Mouse (Mus musculus) embryonic facial prominence, embryonic 14.5 days (tissue): ENCODE data around the gene Znhit2. TPM values are rescaled to one million over a fixed set of nuclear protein-coding genes. Genes with fewer than 3 reads are reported as not detected.

Experiments used
- ATAC-seq: fragments of 200-750 bp; cut with Nextera tagmentation; 2 replicates; pipeline ENCODE4 v1.8.0; 2017; ENCODE audit warnings: low read depth, moderate number of reproducible peaks, moderate TSS enrichment
- DNase-seq: peaks from one replicate; pipeline ENCODE4 v3.0.0-alpha.2; 2015; ENCODE audit warnings: low spot score
- H3K27ac ChIP-seq: fragments of 300-500 bp; sonication (generic); replicated peaks from 2 replicates; pipeline ENCODE4 v1.5.1; 2014; ENCODE audit warnings: low read depth, mild to moderate bottlenecking, low read length, moderate library complexity
- H3K27me3 ChIP-seq: fragments of 300-500 bp; sonication (generic); replicated peaks from 2 replicates; pipeline ENCODE4 v1.6.1; 2014; ENCODE audit warnings: low read length; ENCODE audit not compliant: control insufficient read depth, insufficient read depth
- H3K36me3 ChIP-seq: fragments of 300-500 bp; sonication (generic); 2 replicates; pipeline ENCODE4 v1.6.1; 2014; ENCODE audit warnings: low read length, mixed read lengths; ENCODE audit not compliant: control insufficient read depth, insufficient read depth
- H3K4me1 ChIP-seq: fragments of 300-500 bp; sonication (generic); 2 replicates; pipeline ENCODE4 v1.6.1; 2014; ENCODE audit warnings: antibody characterized with exemption, low read length; ENCODE audit not compliant: control insufficient read depth, insufficient read depth
- H3K4me2 ChIP-seq: fragments of 300-500 bp; sonication (generic); 2 replicates; pipeline ENCODE4 v1.6.1; 2014; ENCODE audit warnings: low read depth, mild to moderate bottlenecking, low read length, moderate library complexity, mixed read lengths
- H3K4me3 ChIP-seq: fragments of 300-500 bp; sonication (generic); 2 replicates; pipeline ENCODE4 v1.5.1; 2014; ENCODE audit warnings: low read depth, mild to moderate bottlenecking, low read length
- H3K9ac ChIP-seq: fragments of 300-500 bp; sonication (generic); 2 replicates; pipeline ENCODE4 v1.6.1; 2014; ENCODE audit warnings: low read depth, mild to moderate bottlenecking, low read length, moderate library complexity, mixed read lengths
- H3K9me3 ChIP-seq: fragments of 300-500 bp; sonication (generic); 2 replicates; pipeline ENCODE4 v1.6.1; 2016; ENCODE audit warnings: low read length; ENCODE audit not compliant: control insufficient read depth
- WGBS: fragments of 180-500 bp; shearing (Covaris S2); extraction: QIAGEN DNeasy Blood & Tissue Kit; methylation state at CpG from one replicate; pipeline ENCODE4 v1.1.7; 2014; 5-methylcytosine and 5-hydroxymethylcytosine counted together
- polyA plus RNA-seq: library from polyadenylated mRNA; unstranded; fragments of >200 nt; fragmentation: Nextera tagmentation; extraction: Ambion mirVana; gene quantifications from 2 replicates; pipeline ENCODE4 v1.2.1, GENCODE M21; 2014

The Znhit2 gene
- polyA plus RNA-seq, 1 experiment from 2014 or later, result 33.6 TPM

GRCm38 (mm10) chr19:6023059-6023458 is 37.9 kb upstream of the Znhit2 start:
- H3K27ac ChIP-seq, result no peak overlapping the region

GRCm38 (mm10) chr19:6023930-6024329 is 37.1 kb upstream of the Znhit2 start:
- H3K4me3 ChIP-seq, result no peak overlapping the region
- no peaks in the 10 kb centered on the region for H3K27me3 ChIP-seq
- no peaks in the 10 kb centered on the region for H3K9me3 ChIP-seq
- no peak overlapping the region for H3K9ac ChIP-seq
- H3K36me3 ChIP-seq, result no peaks in the 10 kb centered on the region
- H3K27ac ChIP-seq, result no peak overlapping the region
- ATAC-seq (no peak), DNase-seq (no peak)
- no peak overlapping the region for H3K4me2 ChIP-seq
- H3K4me1 ChIP-seq, result no peaks in the 10 kb centered on the region
- WGBS, result 81% methylated on average over 7 of the region's 7 CpGs

More at GRCm38 (mm10) chr19:6023059-6023458, 37.9 kb upstream of the Znhit2 start:
- Histone ChIP-seq H3K27me3 (no peaks in the 10 kb centered on the region), H3K9me3 (no peaks in the 10 kb centered on the region), H3K9ac (no peak overlapping the region), H3K4me1 (no peaks in the 10 kb centered on the region), H3K36me3 (no peaks in the 10 kb centered on the region), H3K4me2 (no peak overlapping the region), H3K4me3 (no peak overlapping the region)
- WGBS, result 61% methylated on average over 8 of the region's 8 CpGs
- DNase-seq (no peak), ATAC-seq (no peak)

GRCm38 (mm10) chr19:6028991-6029390 is 32.0 kb upstream of the Znhit2 start:
- DNase-seq (no peak), ATAC-seq (no peak)
- Histone ChIP-seq H3K4me1 (no peaks in the 10 kb centered on the region), H3K36me3 (no peaks in the 10 kb centered on the region), H3K9me3 (no peaks in the 10 kb centered on the region), H3K4me2 (no peak overlapping the region), H3K27me3 (no peaks in the 10 kb centered on the region), H3K27ac (no peak overlapping the region), H3K9ac (no peak overlapping the region), H3K4me3 (no peak overlapping the region)
- 60% methylated on average over 6 of the region's 6 CpGs for WGBS

- no peak overlapping the region for H3K9ac ChIP-seq
- DNase-seq (no peak), ATAC-seq (no peak)
- no peaks in the 10 kb centered on the region for H3K9me3 ChIP-seq
- no peaks in the 10 kb centered on the region for H3K36me3 ChIP-seq
- no peaks in the 10 kb centered on the region for H3K4me1 ChIP-seq
- H3K4me2 ChIP-seq, result no peak overlapping the region
- WGBS, result 75% methylated on average over 9 of the region's 9 CpGs
- no peak overlapping the region for H3K4me3 ChIP-seq
- H3K27me3 ChIP-seq, result no peaks in the 10 kb centered on the region
- H3K27ac ChIP-seq, result no peak overlapping the region
These were observed 31.6 kb upstream of the Znhit2 start for GRCm38 (mm10) chr19:6029426-6029825.

- Histone ChIP-seq H3K4me3 (no peak overlapping the region), H3K4me2 (no peak overlapping the region), H3K9ac (no peak overlapping the region), H3K9me3 (no peaks in the 10 kb centered on the region), H3K36me3 (no peaks in the 10 kb centered on the region), H3K4me1 (no peaks in the 10 kb centered on the region), H3K27me3 (no peaks in the 10 kb centered on the region), H3K27ac (no peak overlapping the region)
- WGBS, result 72% methylated on average over 14 of the region's 14 CpGs
- ATAC-seq (no peak), DNase-seq (no peak)
These were observed 30.3 kb upstream of the Znhit2 start for GRCm38 (mm10) chr19:6030520-6031280.

- WGBS, result 53% methylated on average over 9 of the region's 9 CpGs
- no peak for ATAC-seq
- H3K9ac ChIP-seq, result no peak overlapping the region
- no peak overlapping the region for H3K4me3 ChIP-seq
- H3K27ac ChIP-seq, result no peak overlapping the region
- no peaks in the 10 kb centered on the region for H3K4me1 ChIP-seq
- H3K27me3 ChIP-seq, result no peaks in the 10 kb centered on the region
- no peak for DNase-seq
- H3K36me3 ChIP-seq, result no peaks in the 10 kb centered on the region
- H3K4me2 ChIP-seq, result no peak overlapping the region
- no peaks in the 10 kb centered on the region for H3K9me3 ChIP-seq
These were observed 24.9 kb upstream of the Znhit2 start for GRCm38 (mm10) chr19:6035966-6036585.

GRCm38 (mm10) chr19:6037695-6038094 is 23.3 kb upstream of the Znhit2 start:
- no peak overlapping the region for H3K4me2 ChIP-seq
- DNase-seq (no peak), ATAC-seq (no peak)
- no peak overlapping the region for H3K4me3 ChIP-seq
- no peak overlapping the region for H3K9ac ChIP-seq
- H3K27me3 ChIP-seq, result no peaks in the 10 kb centered on the region
- no peaks in the 10 kb centered on the region for H3K4me1 ChIP-seq
- no peaks in the 10 kb centered on the region for H3K36me3 ChIP-seq
- no peak overlapping the region for H3K27ac ChIP-seq
- no peaks in the 10 kb centered on the region for H3K9me3 ChIP-seq

- H3K9me3 ChIP-seq, result no peaks in the 10 kb centered on the region
- no peak overlapping the region for H3K4me2 ChIP-seq
- no peak overlapping the region for H3K4me3 ChIP-seq
- H3K27ac ChIP-seq, result no peak overlapping the region
- H3K4me1 ChIP-seq, result no peaks in the 10 kb centered on the region
- 78% methylated on average over 7 of the region's 7 CpGs for WGBS
- no peaks in the 10 kb centered on the region for H3K36me3 ChIP-seq
- no peak overlapping the region for H3K9ac ChIP-seq
- no peak for DNase-seq
- no peaks in the 10 kb centered on the region for H3K27me3 ChIP-seq
- ATAC-seq, result no peak
These were observed 22.7 kb upstream of the Znhit2 start for GRCm38 (mm10) chr19:6038326-6038725.

GRCm38 (mm10) chr19:6040002-6040401 is 21.0 kb upstream of the Znhit2 start:
- DNase-seq, result no peak
- 0 out of 2 replicates have a peak, but pooled peaks cover under 1% of the 10 kb centered on the region for H3K4me1 ChIP-seq
- no peak for ATAC-seq
- H3K27me3 ChIP-seq, result no peaks in the 10 kb centered on the region
- no peaks in the 10 kb centered on the region for H3K36me3 ChIP-seq
- no peak overlapping the region for H3K27ac ChIP-seq
- H3K9me3 ChIP-seq, result no peaks in the 10 kb centered on the region
- H3K9ac ChIP-seq, result no peak overlapping the region
- no peak overlapping the region for H3K4me3 ChIP-seq
- no peak overlapping the region for H3K4me2 ChIP-seq
